Mouse (Mus musculus) retina, adult 2 months (tissue): ENCODE data around the gene 2310003L06Rik.

Experiments used
- DNase-seq: peaks from one replicate; pipeline ENCODE4 v3.0.0-alpha.2; 2012; ENCODE audit warnings: low read depth, low spot score

The 2310003L06Rik gene

GRCm38 (mm10) chr5:87969201-87969600 lies at the start of gene 2310003L06Rik, which contains the start of gene Gm28434:
Gene 2310003L06Rik (plus strand): TSS chr5:87969459.
Gene Gm28434 (plus strand): TSS chr5:87969517.
- DNase-seq, result no peak

- no peak for DNase-seq
These were observed 43.9 kb upstream of the 2310003L06Rik start, which contains the start of gene Csn3 for GRCm38 (mm10) chr5:87925372-87925771. Gene Csn3 (plus strand): TSS chr5:87925579.

- no peak for DNase-seq
These were observed 37.7 kb upstream of the 2310003L06Rik start for GRCm38 (mm10) chr5:87931603-87932002.

- peak; percentile 3 for DNase-seq
These were observed 28.5 kb upstream of the 2310003L06Rik start for GRCm38 (mm10) chr5:87940752-87941151.

GRCm38 (mm10) chr5:87942515-87942914 lies 26.7 kb upstream of the 2310003L06Rik start:
- no peak for DNase-seq

- no peak for DNase-seq
These were observed 17.4 kb upstream of the 2310003L06Rik start for GRCm38 (mm10) chr5:87951836-87952235.

- no peak for DNase-seq
These were observed 9.9 kb downstream of the 2310003L06Rik start, which contains the start of gene Cabs1 for GRCm38 (mm10) chr5:87979139-87979538. Gene Cabs1 (plus strand): TSS chr5:87979439.

GRCm38 (mm10) chr5:87982468-87983214 lies 13.4 kb downstream of the 2310003L06Rik start:
- no peak for DNase-seq

- DNase-seq, result no peak
These were observed 33.0 kb downstream of the 2310003L06Rik start, which contains the start of gene Smr3a for GRCm38 (mm10) chr5:88002249-88002648. Gene Smr3a (plus strand): TSS chr5:88002549.

- DNase-seq, result no peak
These were observed 36.0 kb downstream of the 2310003L06Rik start for GRCm38 (mm10) chr5:88005241-88005640.
